Mouse (Mus musculus): ENCODE results near the gene Gck.
"Not testable (repeated sequence)": the region's sequence is repeated elsewhere in the genome, so short reads cannot be mapped to it uniquely, and the experiment has no call there.

The Gck gene

GRCm38 (mm10) chr11:5893807-5894206, 56.1 kb downstream of the Gck start:
- in situ Hi-C loops (cut with MboI; ENCODE audit: low pct_unique_long_range_greater_than_20kb in 1 of 2, low sequenced_read_pairs in 2 of 2, unreplicated experiment in 1 of 2) = no loop called here

GRCm38 (mm10) chr11:5892810-5893368, 57.0 kb downstream of the Gck start:
- in situ Hi-C loops (cut with MboI; ENCODE audit: low pct_unique_long_range_greater_than_20kb in 1 of 2, low sequenced_read_pairs in 2 of 2, unreplicated experiment in 1 of 2) = no loop called here

- in situ Hi-C loops (cut with MboI; ENCODE audit: low pct_unique_long_range_greater_than_20kb in 1 of 2, low sequenced_read_pairs in 2 of 2, unreplicated experiment in 1 of 2) = no loop called here
These were observed 57.7 kb downstream of the Gck start for GRCm38 (mm10) chr11:5892151-5892591.

GRCm38 (mm10) chr11:5888563-5888962, 61.3 kb downstream of the Gck start:
- in situ Hi-C loops (cut with MboI; ENCODE audit: low pct_unique_long_range_greater_than_20kb in 1 of 2, low sequenced_read_pairs in 2 of 2, unreplicated experiment in 1 of 2) = not testable (repeated sequence)

- in situ Hi-C loops (cut with MboI; ENCODE audit: low pct_unique_long_range_greater_than_20kb in 1 of 2, low sequenced_read_pairs in 2 of 2, unreplicated experiment in 1 of 2) = no loop called here
These were observed 62.6 kb downstream of the Gck start for GRCm38 (mm10) chr11:5887250-5887649.

GRCm38 (mm10) chr11:5886187-5886586, 63.7 kb downstream of the Gck start:
- in situ Hi-C loops (cut with MboI; ENCODE audit: low pct_unique_long_range_greater_than_20kb in 1 of 2, low sequenced_read_pairs in 2 of 2, unreplicated experiment in 1 of 2) = no loop called here

GRCm38 (mm10) chr11:5882518-5882917, 67.4 kb downstream of the Gck start:
- in situ Hi-C loops (cut with MboI; ENCODE audit: low pct_unique_long_range_greater_than_20kb in 1 of 2, low sequenced_read_pairs in 2 of 2, unreplicated experiment in 1 of 2) = no loop called here

- in situ Hi-C loops (cut with MboI; ENCODE audit: low pct_unique_long_range_greater_than_20kb in 1 of 2, low sequenced_read_pairs in 2 of 2, unreplicated experiment in 1 of 2) = no loop called here
These were observed 70.0 kb downstream of the Gck start for GRCm38 (mm10) chr11:5879905-5880304.

- in situ Hi-C loops (cut with MboI; ENCODE audit: low pct_unique_long_range_greater_than_20kb in 1 of 2, low sequenced_read_pairs in 2 of 2, unreplicated experiment in 1 of 2) = no loop called here
These were observed 71.2 kb downstream of the Gck start for GRCm38 (mm10) chr11:5878661-5879060.

GRCm38 (mm10) chr11:5877921-5878526, 71.9 kb downstream of the Gck start, which contains the start of gene Pold2:
Gene Pold2 (minus strand): TSS chr11:5878292.
- in situ Hi-C loops (cut with MboI; ENCODE audit: low pct_unique_long_range_greater_than_20kb in 1 of 2, low sequenced_read_pairs in 2 of 2, unreplicated experiment in 1 of 2) = no loop called here

- in situ Hi-C loops (cut with MboI; ENCODE audit: low pct_unique_long_range_greater_than_20kb in 1 of 2, low sequenced_read_pairs in 2 of 2, unreplicated experiment in 1 of 2) = no loop called here
These were observed 72.5 kb downstream of the Gck start for GRCm38 (mm10) chr11:5877421-5877820.

- in situ Hi-C loops (cut with MboI; ENCODE audit: low pct_unique_long_range_greater_than_20kb in 1 of 2, low sequenced_read_pairs in 2 of 2, unreplicated experiment in 1 of 2) = no loop called here
These were observed 76.7 kb downstream of the Gck start for GRCm38 (mm10) chr11:5873192-5873591.

GRCm38 (mm10) chr11:5872707-5873106, 77.2 kb downstream of the Gck start:
- in situ Hi-C loops (cut with MboI; ENCODE audit: low pct_unique_long_range_greater_than_20kb in 1 of 2, low sequenced_read_pairs in 2 of 2, unreplicated experiment in 1 of 2) = no loop called here

GRCm38 (mm10) chr11:5870069-5870468, 79.8 kb downstream of the Gck start:
- in situ Hi-C loops (cut with MboI; ENCODE audit: low pct_unique_long_range_greater_than_20kb in 1 of 2, low sequenced_read_pairs in 2 of 2, unreplicated experiment in 1 of 2) = no loop called here

- in situ Hi-C loops (cut with MboI; ENCODE audit: low pct_unique_long_range_greater_than_20kb in 1 of 2, low sequenced_read_pairs in 2 of 2, unreplicated experiment in 1 of 2) = no loop called here
These were observed 80.5 kb downstream of the Gck start for GRCm38 (mm10) chr11:5869331-5869730.

GRCm38 (mm10) chr11:5868324-5868723, 81.6 kb downstream of the Gck start:
- in situ Hi-C loops (cut with MboI; ENCODE audit: low pct_unique_long_range_greater_than_20kb in 1 of 2, low sequenced_read_pairs in 2 of 2, unreplicated experiment in 1 of 2) = no loop called here

GRCm38 (mm10) chr11:5867196-5867595, 82.7 kb downstream of the Gck start:
- in situ Hi-C loops (cut with MboI; ENCODE audit: low pct_unique_long_range_greater_than_20kb in 1 of 2, low sequenced_read_pairs in 2 of 2, unreplicated experiment in 1 of 2) = no loop called here

GRCm38 (mm10) chr11:5862394-5863105, 87.3 kb downstream of the Gck start:
- in situ Hi-C loops (cut with MboI; ENCODE audit: low pct_unique_long_range_greater_than_20kb in 1 of 2, low sequenced_read_pairs in 2 of 2, unreplicated experiment in 1 of 2) = no loop called here

GRCm38 (mm10) chr11:5861678-5862393, 88.0 kb downstream of the Gck start, which contains the start of gene Aebp1:
Gene Aebp1 (plus strand): TSS chr11:5861947.
- in situ Hi-C loops (cut with MboI; ENCODE audit: low pct_unique_long_range_greater_than_20kb in 1 of 2, low sequenced_read_pairs in 2 of 2, unreplicated experiment in 1 of 2) = no loop called here

All from mouse embryonic stem cell (cell line).